Mouse (Mus musculus): ENCODE data around the gene C1qtnf7. TPM values are rescaled to one million over a fixed set of nuclear protein-coding genes. Genes with fewer than 3 reads are reported as not detected.
A peak's percentile ranks its signal among the peaks of the same experiment; 100 is the strongest.

C1qtnf7 gene
- polyA plus RNA-seq, 1 experiment from 2014 or later: 0.12 TPM

DNA sequence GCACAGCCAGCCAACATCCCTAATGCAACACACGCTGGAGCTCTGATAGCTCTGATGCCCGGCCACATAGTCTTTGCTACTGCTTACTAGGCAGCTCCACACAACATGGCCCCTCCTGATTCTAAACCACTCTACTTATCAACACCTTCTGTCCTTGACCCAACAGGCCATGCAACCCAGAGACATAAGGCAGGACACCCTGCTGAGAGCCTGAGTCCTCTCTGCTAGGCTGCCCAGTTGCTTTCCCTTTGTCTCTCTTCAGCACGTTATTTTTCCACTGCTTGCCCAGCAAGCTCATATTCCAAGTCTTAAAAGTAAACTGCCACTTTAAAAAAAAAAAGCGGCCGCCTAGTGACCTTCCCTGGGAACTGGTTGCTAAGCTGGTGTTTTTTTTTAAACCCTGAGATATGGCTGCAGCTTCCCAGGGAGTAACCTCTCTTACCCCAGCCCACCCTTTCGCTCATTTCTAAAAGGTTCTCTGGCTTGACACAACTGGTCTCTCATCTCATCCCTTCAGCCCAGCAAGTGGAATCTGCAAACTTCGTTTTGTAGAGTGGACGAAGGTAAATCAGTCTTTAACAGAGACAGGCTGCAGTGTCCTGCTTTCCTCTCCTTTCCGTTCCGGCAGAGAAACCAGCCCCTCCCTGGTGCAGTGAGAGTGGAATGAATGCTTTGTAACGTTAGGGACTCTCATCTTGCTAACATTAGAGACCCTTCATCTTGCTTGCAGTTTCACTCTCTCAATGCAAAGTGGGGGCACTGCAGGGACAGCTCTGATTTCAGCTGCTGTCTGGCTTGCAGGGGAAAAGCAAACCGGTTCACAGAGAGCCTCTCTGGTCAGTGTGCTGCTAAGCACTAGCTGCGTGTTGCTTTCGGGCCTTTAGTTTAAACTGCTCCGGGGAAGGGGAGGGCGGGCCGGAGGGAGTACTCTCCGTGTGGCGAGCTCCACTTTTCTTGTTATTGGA is 146.9 kb downstream of the C1qtnf7 start, which contains the start of gene Cc2d2a:
TSS of gene Cc2d2a (plus strand) at position 350 of the 965 bp plus-strand sequence.
- 7% methylated on average over 19 of the region's 19 CpGs for WGBS
- peak; percentile 73 for DNase-seq (ENCODE audit: low spot score)
- Histone ChIP-seq H3K27ac (replicated peaks) (peak within 1 kb of the TSS; percentile 91), H3K9me3 (replicated peaks) (no peaks in the 10 kb centered on the region), H3K4me1 (peaks cover 41% of the 10 kb centered on the region), H3K27me3 (ENCODE audit: low read depth, poor library complexity, severe bottlenecking) (no peaks in the 10 kb centered on the region), H3K4me3 (peak within 1 kb of the TSS; percentile 57), H3K36me3 (no peaks in the 10 kb centered on the region)

DNA sequence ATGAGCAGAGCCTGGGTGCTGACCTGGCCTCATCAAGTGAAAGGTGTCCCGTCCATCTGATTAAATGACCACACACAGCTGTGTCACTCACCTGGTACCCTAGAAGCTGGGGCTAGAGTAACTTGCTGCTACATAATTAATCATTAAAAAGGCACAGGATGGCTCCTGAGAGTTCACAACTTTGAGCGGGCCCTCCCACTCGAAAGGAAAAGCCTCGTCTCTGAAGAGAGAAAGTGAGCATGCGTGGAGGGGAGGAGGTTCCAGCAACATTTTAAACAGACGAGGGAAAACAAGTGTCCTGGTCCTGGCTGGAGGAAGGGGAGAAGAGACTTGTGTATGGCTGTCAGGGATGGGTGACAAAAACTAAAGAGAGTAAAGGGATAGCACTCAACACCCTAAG is 148.2 kb downstream of the C1qtnf7 start:
- Histone ChIP-seq H3K4me1 (peaks cover 41% of the 10 kb centered on the region), H3K27me3 (ENCODE audit: low read depth, poor library complexity, severe bottlenecking) (no peaks in the 10 kb centered on the region), H3K9me3 (replicated peaks) (no peaks in the 10 kb centered on the region), H3K4me3 (peak overlapping the region; percentile 57), H3K36me3 (no peaks in the 10 kb centered on the region), H3K27ac (replicated peaks) (peak overlapping the region; percentile 91)
- WGBS: 61% methylated on average over 6 of the region's 6 CpGs
- DNase-seq (ENCODE audit: low spot score): no peak

DNA sequence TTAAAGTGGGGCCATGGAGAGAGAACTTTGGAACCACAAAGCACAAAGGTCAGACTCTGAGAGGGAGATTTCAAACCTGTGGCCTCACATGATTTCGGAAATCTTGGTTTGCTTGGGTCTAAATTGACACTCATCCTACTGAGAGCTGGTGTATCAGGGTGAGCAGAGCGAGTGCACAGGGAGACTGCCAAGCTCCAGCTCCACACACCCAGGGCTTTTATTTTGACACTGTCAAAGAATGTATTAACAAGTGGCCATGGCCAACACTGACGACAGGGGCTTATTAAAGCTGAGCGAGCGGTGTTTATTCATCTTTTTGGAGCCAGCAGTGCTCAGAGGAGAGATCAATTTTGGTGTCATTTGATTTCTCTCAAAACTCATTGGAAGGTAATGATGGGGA is 149.8 kb downstream of the C1qtnf7 start:
- WGBS: 26% methylated on average over 5 of the region's 5 CpGs

More for the DNA sequence above, 149.8 kb downstream of the C1qtnf7 start:
- no peak overlapping the region for H3K27ac ChIP-seq (replicated peaks)
- H3K4me3 ChIP-seq: peak overlapping the region; percentile 35
- DNase-seq (ENCODE audit: low spot score): no peak
- H3K27me3 ChIP-seq (ENCODE audit: low read depth, poor library complexity, severe bottlenecking): no peaks in the 10 kb centered on the region
- peaks cover 41% of the 10 kb centered on the region for H3K4me1 ChIP-seq
- no peaks in the 10 kb centered on the region for H3K9me3 ChIP-seq (replicated peaks)
- no peaks in the 10 kb centered on the region for H3K36me3 ChIP-seq

Other genes starting within 250 kb of the C1qtnf7 start
- 8.2 and 10.4 TPM in 2 replicates for gene Cc2d2a, start 146.8 kb downstream of the C1qtnf7 start, polyA plus RNA-seq (2016; fragmentation: Nextera tagmentation; extraction: Ambion mirVana)